Mouse (Mus musculus) liver, embryonic 14.5 days (tissue): ENCODE measurements around the gene Tpd52l1. TPM values are rescaled to one million over a fixed set of nuclear protein-coding genes. Genes with fewer than 3 reads are reported as not detected.
A peak's percentile ranks its signal among the peaks of the same experiment; 100 is the strongest.
"Not testable (repeated sequence)": the region's sequence is repeated elsewhere in the genome, so short reads cannot be mapped to it uniquely, and the experiment has no call there.

Experiments used
- ATAC-seq: fragments of 200-750 bp; cut with Nextera tagmentation; 2 replicates; pipeline ENCODE4 v1.8.0; 2017; ENCODE audit warnings: moderate number of reproducible peaks, mild to moderate bottlenecking, moderate library complexity; ENCODE audit not compliant: insufficient read depth
- DNase-seq, 3 experiments: peaks; one replicate each; pipeline ENCODE4 v3.0.0-alpha.2; 2012 to 2013; ENCODE audit warnings: low read depth in 3 of 3, low spot score in 3 of 3
- H3K27ac ChIP-seq: fragments of 300-500 bp; sonication (generic); 2 replicates; pipeline ENCODE4 v1.5.1; 2014; ENCODE audit warnings: moderate library complexity, mild to moderate bottlenecking, control low read depth, inconsistent platforms
- H3K27me3 ChIP-seq: fragments of 300-500 bp; sonication (generic); 2 replicates; pipeline ENCODE4 v1.6.1; 2014; ENCODE audit warnings: mild to moderate bottlenecking, low read length, moderate library complexity; ENCODE audit not compliant: control insufficient read depth, insufficient read depth
- H3K36me3 ChIP-seq: fragments of 300-500 bp; sonication (generic); replicated peaks from 2 replicates; pipeline ENCODE4 v1.6.1; 2014; ENCODE audit warnings: low read depth; ENCODE audit not compliant: control insufficient read depth, insufficient read depth
- H3K4me1 ChIP-seq, 2 experiments: fragments of 200-500 bp in 1 of 2; fragments of 300-500 bp in 1 of 2; sonication (generic) in 1 of 2; replicated peaks; 2 replicates each; pipeline ENCODE4 v1.6.1; 2012 to 2014; ENCODE audit warnings: antibody characterized with exemption in 1 of 2, inconsistent platforms in 1 of 2, low read length in 1 of 2; ENCODE audit not compliant: control insufficient read depth in 2 of 2, insufficient read depth in 2 of 2
- H3K4me2 ChIP-seq: fragments of 300-500 bp; sonication (generic); 2 replicates; pipeline ENCODE4 v1.6.1; 2014; ENCODE audit warnings: low read depth, mild to moderate bottlenecking, control low read depth, moderate library complexity
- H3K4me3 ChIP-seq, 2 experiments: fragments of 200-500 bp in 1 of 2; fragments of 300-500 bp in 1 of 2; sonication (generic) in 1 of 2; 2 replicates each; pipeline ENCODE4 v1.5.1; 2012 to 2014; ENCODE audit warnings: low read depth in 2 of 2, low read length in 2 of 2, mild to moderate bottlenecking in 2 of 2, control low read depth in 1 of 2, inconsistent platforms in 1 of 2, moderate library complexity in 1 of 2; ENCODE audit not compliant: insufficient read depth in 1 of 2
- H3K9ac ChIP-seq: fragments of 300-500 bp; sonication (generic); replicated peaks from 2 replicates; pipeline ENCODE4 v1.6.1; 2014; ENCODE audit warnings: mild to moderate bottlenecking, control low read depth, moderate library complexity
- H3K9me3 ChIP-seq: fragments of 300-500 bp; sonication (generic); 2 replicates; pipeline ENCODE4 v1.6.1; 2016; ENCODE audit warnings: low read length, mixed read lengths; ENCODE audit not compliant: control insufficient read depth
- CTCF ChIP-seq: IDR thresholded peaks from 2 replicates; pipeline ENCODE4 v1.5.1; 2016; ENCODE audit warnings: antibody characterized with exemption, low read depth, control low read depth
- EP300 ChIP-seq: IDR thresholded peaks from 2 replicates; pipeline ENCODE4 v1.6.1; 2016; ENCODE audit warnings: antibody characterized with exemption, low read depth
- WGBS: fragments of 180-500 bp; shearing (Covaris S2); extraction: QIAGEN DNeasy Blood & Tissue Kit; methylation state at CpG from one replicate; pipeline ENCODE4 v1.1.7; 2014; ENCODE audit not compliant: insufficient replicate concordance; 5-methylcytosine and 5-hydroxymethylcytosine counted together
- polyA plus RNA-seq, 2 experiments: library from polyadenylated mRNA; depleted of rRNA in 1 of 2; stranded (reverse) in 1 of 2; unstranded in 1 of 2; fragments of >200 nt; fragmentation: Nextera tagmentation in 1 of 2; extraction: Ambion mirVana in 1 of 2; gene quantifications; 2 replicates each; pipeline versions ENCODE4 v1.2.1 to v1.2.3; 2012 to 2014

Tpd52l1 gene
- polyA plus RNA-seq, 2 experiments = 0.38 to 0.52 TPM

GRCm38 (mm10) chr10:31436047-31436446 lies 9.7 kb downstream of the Tpd52l1 start:
- no peak overlapping the region for H3K27ac ChIP-seq
- ATAC-seq = no peak

DNA sequence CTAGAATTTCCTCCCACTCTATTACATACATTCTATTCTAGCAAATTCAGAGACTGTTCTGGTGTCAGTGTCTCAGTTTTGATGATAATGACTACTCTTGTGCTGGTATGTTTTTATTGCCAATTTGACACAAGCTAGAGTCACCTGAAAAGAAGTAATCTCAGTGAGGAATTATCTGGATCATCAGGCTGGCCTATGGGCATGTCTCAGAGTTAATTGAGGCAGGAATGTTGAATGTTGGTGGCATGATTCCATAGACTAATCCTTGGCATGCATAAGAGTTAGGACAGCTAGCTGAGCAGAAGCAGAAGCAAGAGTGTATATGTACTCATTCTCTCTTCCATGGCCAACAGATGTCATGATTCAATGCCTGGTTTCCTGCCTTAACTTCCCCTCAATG lies 27.8 kb downstream of the Tpd52l1 start:
- Histone ChIP-seq H3K27ac (no peak overlapping the region), H3K9me3 (no peaks in the 10 kb centered on the region), H3K27me3 (no peaks in the 10 kb centered on the region), H3K36me3 (no peaks in the 10 kb centered on the region), H3K4me2 (no peak overlapping the region), H3K4me3 (no peak overlapping the region), H3K9ac (no peak overlapping the region), H3K4me1 (no peaks in the 10 kb centered on the region)
- DNase-seq (no peak), ATAC-seq (no peak)
- TF ChIP-seq EP300 (no peak), CTCF (no peak)

More at GRCm38 (mm10) chr10:31436047-31436446, 9.7 kb downstream of the Tpd52l1 start:
- Histone ChIP-seq H3K27me3 (no peaks in the 10 kb centered on the region), H3K4me1 (no peaks in the 10 kb centered on the region), H3K4me3 (no peak overlapping the region), H3K9ac (no peak overlapping the region), H3K4me2 (no peak overlapping the region), H3K9me3 (no peaks in the 10 kb centered on the region), H3K36me3 (no peaks in the 10 kb centered on the region)
- WGBS = 56% methylated on average over 4 of the region's 4 CpGs
- DNase-seq = no peak
- TF ChIP-seq CTCF (no peak), EP300 (no peak)

- Histone ChIP-seq H3K9ac (no peak overlapping the region), H3K36me3 (no peaks in the 10 kb centered on the region), H3K4me1 (peaks cover 2 to 9% of the 10 kb centered on the region in 2 experiments; a peak in 2 of 4 replicates), H3K27ac (no peak overlapping the region), H3K27me3 (no peaks in the 10 kb centered on the region), H3K9me3 (no peaks in the 10 kb centered on the region), H3K4me2 (no peak overlapping the region), H3K4me3 (no peak overlapping the region)
- 25% methylated on average over 1 of the region's 1 CpGs for WGBS
- ATAC-seq = no peak
- TF ChIP-seq EP300 (no peak), CTCF (no peak)
- no peak for DNase-seq
These were observed 52.8 kb downstream of the Tpd52l1 start for GRCm38 (mm10) chr10:31392990-31393389.

DNA sequence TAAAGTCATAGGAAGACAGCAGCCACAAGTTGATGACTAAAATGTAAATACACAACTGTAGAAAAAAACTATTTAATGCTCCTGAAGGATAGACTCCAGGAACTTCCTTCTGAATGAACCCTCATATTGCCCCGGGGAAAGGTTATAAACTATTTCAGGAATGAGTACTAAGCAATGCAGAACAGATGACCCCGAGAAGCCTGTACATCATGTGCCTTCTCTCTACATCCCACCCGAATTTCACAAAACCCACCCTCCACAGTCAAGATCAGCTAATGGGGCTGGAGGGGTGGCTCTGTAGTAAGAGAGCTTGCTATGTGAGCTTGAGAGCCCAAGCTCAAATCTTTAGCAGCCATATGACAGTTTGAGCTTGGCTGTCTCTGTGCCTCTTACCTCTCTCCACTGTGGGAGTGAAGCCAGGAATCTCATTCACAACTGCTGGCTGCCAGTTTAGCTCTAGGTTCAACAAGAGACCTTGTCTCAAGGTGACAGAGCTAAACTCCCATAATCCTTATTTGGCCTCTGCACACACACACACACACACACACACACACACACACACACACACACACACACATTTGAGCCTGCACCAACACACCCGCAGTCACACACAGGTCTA lies 54.9 kb downstream of the Tpd52l1 start:
- WGBS = 67% methylated on average over 4 of the region's 4 CpGs
- H3K9me3 ChIP-seq = no peaks in the 10 kb centered on the region
- no peaks in the 10 kb centered on the region for H3K27me3 ChIP-seq
- TF ChIP-seq EP300 (no peak), CTCF (no peak)
- no peak overlapping the region for H3K4me2 ChIP-seq
- no peak overlapping the region for H3K27ac ChIP-seq
- DNase-seq (no peak), ATAC-seq (no peak)
- H3K4me3 ChIP-seq = no peak overlapping the region
- H3K36me3 ChIP-seq = no peaks in the 10 kb centered on the region
- H3K9ac ChIP-seq = no peak overlapping the region
- H3K4me1 ChIP-seq = peaks cover 3 to 9% of the 10 kb centered on the region in 2 experiments; a peak in 2 of 4 replicates

DNA sequence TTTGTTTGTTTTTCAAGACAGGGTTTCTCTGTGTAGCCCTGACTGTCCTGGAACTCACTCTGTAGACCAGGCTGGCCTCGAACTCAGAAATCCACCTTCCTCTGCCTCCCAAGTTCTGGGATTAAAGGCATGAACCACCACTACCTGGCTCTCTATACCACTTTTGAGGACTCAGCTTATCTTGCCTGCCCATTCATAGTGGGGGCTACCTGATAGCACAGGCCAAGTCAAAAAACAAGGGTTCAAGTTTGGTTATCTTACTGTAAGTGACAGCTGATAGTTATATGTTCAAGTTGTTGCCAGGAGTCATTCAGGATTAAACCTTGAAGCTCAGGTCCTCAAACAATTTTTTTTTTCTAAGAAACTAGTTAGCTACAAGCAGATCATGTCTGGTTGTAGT lies 57.2 kb downstream of the Tpd52l1 start:
- not testable (repeated sequence) for H3K27me3 ChIP-seq, H3K4me3 ChIP-seq, H3K9me3 ChIP-seq, H3K4me1 ChIP-seq, H3K4me2 ChIP-seq, H3K9ac ChIP-seq, H3K36me3 ChIP-seq, H3K27ac ChIP-seq
- TF ChIP-seq EP300 = peak; percentile 71
- DNase-seq (peak; percentile 30 to 44 (median 34)), ATAC-seq (peak; percentile 86)
- 44% methylated on average over 1 of the region's 1 CpGs for WGBS
